Mouse (Mus musculus): ENCODE measurements at regions not wholly inside any gene's neighbourhood (a gene's known extent, or its start where the extent isn't known, plus 50 kb on each side); places are given as distances from the start of the nearest gene placed in this dataset.

- DNase-seq = peak; percentile 24
Measured at GRCm38 (mm10) chr4:75884371-75884770, 606.3 kb upstream of the Dmac1 start.

GRCm38 (mm10) chr4:75869771-75870170 is 591.7 kb upstream of the Dmac1 start:
- no peak for DNase-seq

GRCm38 (mm10) chr4:75861076-75861475 is 583.0 kb upstream of the Dmac1 start:
- DNase-seq = no peak

GRCm38 (mm10) chr4:75857769-75858408 is 579.8 kb upstream of the Dmac1 start:
- DNase-seq = no peak

- DNase-seq = no peak
Measured at GRCm38 (mm10) chr4:75855688-75856296, 577.7 kb upstream of the Dmac1 start.

- no peak for DNase-seq
Measured at GRCm38 (mm10) chr4:75850343-75850742, 572.2 kb upstream of the Dmac1 start.

- no peak for DNase-seq
Measured at GRCm38 (mm10) chr4:75847675-75848385, 569.7 kb upstream of the Dmac1 start.

GRCm38 (mm10) chr4:75845021-75845420 is 566.9 kb upstream of the Dmac1 start:
- no peak for DNase-seq

GRCm38 (mm10) chr4:75838619-75839018 is 560.5 kb upstream of the Dmac1 start:
- DNase-seq = peak; percentile 7

- DNase-seq = peak; percentile 25
Measured at GRCm38 (mm10) chr4:75827082-75827711, 549.1 kb upstream of the Dmac1 start.

GRCm38 (mm10) chr4:75819193-75819603 is 541.1 kb upstream of the Dmac1 start:
- DNase-seq = no peak

- no peak for DNase-seq
Measured at GRCm38 (mm10) chr4:75816026-75816425, 537.9 kb upstream of the Dmac1 start.

GRCm38 (mm10) chr4:75812266-75812665 is 534.2 kb upstream of the Dmac1 start:
- DNase-seq = no peak

- DNase-seq = no peak
Measured at GRCm38 (mm10) chr4:75801870-75802269, 523.8 kb upstream of the Dmac1 start.

- no peak for DNase-seq
Measured at GRCm38 (mm10) chr4:75801156-75801555, 523.1 kb upstream of the Dmac1 start.

GRCm38 (mm10) chr4:75791789-75792188 is 513.7 kb upstream of the Dmac1 start:
- DNase-seq = no peak

GRCm38 (mm10) chr4:75790920-75791589 is 513.0 kb upstream of the Dmac1 start:
- DNase-seq = no peak

GRCm38 (mm10) chr4:75787405-75787804 is 509.3 kb upstream of the Dmac1 start:
- no peak for DNase-seq

GRCm38 (mm10) chr4:75786391-75786790 is 508.3 kb upstream of the Dmac1 start:
- DNase-seq = no peak

GRCm38 (mm10) chr4:75779492-75779891 is 501.4 kb upstream of the Dmac1 start:
- DNase-seq = no peak

GRCm38 (mm10) chr4:75764141-75764540 is 486.0 kb upstream of the Dmac1 start:
- no peak for DNase-seq

- DNase-seq = no peak
Measured at GRCm38 (mm10) chr4:75744605-75745004, 466.5 kb upstream of the Dmac1 start.

- no peak for DNase-seq
Measured at GRCm38 (mm10) chr4:75741585-75741984, 463.5 kb upstream of the Dmac1 start.

Measured in cerebellum, adult 9-11 months (tissue).